Mouse (Mus musculus) midbrain, embryonic 15.5 days (tissue): ENCODE data around the gene Stard8. TPM values are rescaled to one million over a fixed set of nuclear protein-coding genes. Genes with fewer than 3 reads are reported as not detected.
A peak's percentile ranks its signal among the peaks of the same experiment; 100 is the strongest.

Source experiments
- ATAC-seq: fragments of 200-750 bp; cut with Nextera tagmentation; replicated peaks from 2 replicates; pipeline ENCODE4 v1.8.0; 2017; ENCODE audit warnings: moderate TSS enrichment
- H3K27ac ChIP-seq: fragments of 300-500 bp; sonication (generic); 2 replicates; pipeline ENCODE4 v1.5.1; 2015; ENCODE audit warnings: mild to moderate bottlenecking, inconsistent platforms
- H3K27me3 ChIP-seq: fragments of 300-500 bp; sonication (generic); replicated peaks from 2 replicates; pipeline ENCODE4 v1.6.1; 2015; ENCODE audit warnings: inconsistent platforms
- H3K36me3 ChIP-seq: fragments of 300-500 bp; sonication (generic); replicated peaks from 2 replicates; pipeline ENCODE4 v1.6.1; 2015; ENCODE audit warnings: inconsistent platforms
- H3K4me1 ChIP-seq: fragments of 300-500 bp; sonication (generic); 2 replicates; pipeline ENCODE4 v1.6.1; 2015; ENCODE audit warnings: inconsistent platforms
- H3K4me2 ChIP-seq: fragments of 300-500 bp; sonication (generic); 2 replicates; pipeline ENCODE4 v1.6.1; 2015; ENCODE audit warnings: inconsistent platforms, mild to moderate bottlenecking, moderate library complexity
- H3K4me3 ChIP-seq: fragments of 300-500 bp; sonication (generic); 2 replicates; pipeline ENCODE4 v1.5.1; 2015; ENCODE audit warnings: mild to moderate bottlenecking, inconsistent platforms
- H3K9ac ChIP-seq: fragments of 300-500 bp; sonication (generic); 2 replicates; pipeline ENCODE4 v1.6.1; 2015; ENCODE audit warnings: mild to moderate bottlenecking, inconsistent platforms
- H3K9me3 ChIP-seq: fragments of 300-500 bp; sonication (generic); 2 replicates; pipeline ENCODE4 v1.6.1; 2016; ENCODE audit warnings: inconsistent platforms
- WGBS: fragments of 180-500 bp; shearing (Covaris S2); methylation state at CpG from one replicate; pipeline ENCODE4 v1.1.7; 2015; ENCODE audit warnings: mixed read lengths; 5-methylcytosine and 5-hydroxymethylcytosine counted together
- polyA plus RNA-seq: library from polyadenylated mRNA; unstranded; fragments of >200 nt; fragmentation: Nextera tagmentation; extraction: Ambion mirVana; gene quantifications from 2 replicates; pipeline ENCODE4 v1.2.1, GENCODE M21; 2015

The Stard8 gene
- polyA plus RNA-seq, 1 experiment from 2014 or later = 5.4 TPM

DNA sequence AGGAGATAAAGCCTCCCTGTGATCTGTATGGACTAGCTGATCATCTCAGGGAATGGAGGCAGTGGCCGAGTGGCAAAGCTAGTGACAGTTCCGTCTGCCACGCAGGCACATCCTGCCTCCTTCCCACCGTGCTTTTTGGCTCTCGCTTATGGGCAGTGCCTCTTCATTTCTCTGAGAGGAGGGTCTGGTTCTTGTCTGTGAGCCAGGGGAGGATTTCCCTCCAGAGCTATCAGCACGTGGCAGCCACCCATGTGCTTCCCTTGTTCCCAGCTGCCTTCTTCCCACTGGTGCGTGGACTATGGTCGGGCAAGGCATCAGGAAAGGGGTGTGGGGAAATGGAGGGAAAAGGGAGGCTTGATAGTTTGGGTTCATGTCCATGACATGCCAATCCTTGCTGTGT is 13.9 kb downstream of the Stard8 start:
- no peaks in the 10 kb centered on the region for H3K36me3 ChIP-seq
- H3K4me2 ChIP-seq = no peak overlapping the region
- WGBS = 64% methylated on average over 8 of the region's 8 CpGs
- H3K4me3 ChIP-seq = no peak overlapping the region
- no peak overlapping the region for H3K27ac ChIP-seq
- H3K4me1 ChIP-seq = no peaks in the 10 kb centered on the region
- H3K27me3 ChIP-seq = peaks cover 2% of the 10 kb centered on the region; the same call in 1 of the 2 replicates
- no peaks in the 10 kb centered on the region for H3K9me3 ChIP-seq
- H3K9ac ChIP-seq = no peak overlapping the region
- no peak for ATAC-seq

DNA sequence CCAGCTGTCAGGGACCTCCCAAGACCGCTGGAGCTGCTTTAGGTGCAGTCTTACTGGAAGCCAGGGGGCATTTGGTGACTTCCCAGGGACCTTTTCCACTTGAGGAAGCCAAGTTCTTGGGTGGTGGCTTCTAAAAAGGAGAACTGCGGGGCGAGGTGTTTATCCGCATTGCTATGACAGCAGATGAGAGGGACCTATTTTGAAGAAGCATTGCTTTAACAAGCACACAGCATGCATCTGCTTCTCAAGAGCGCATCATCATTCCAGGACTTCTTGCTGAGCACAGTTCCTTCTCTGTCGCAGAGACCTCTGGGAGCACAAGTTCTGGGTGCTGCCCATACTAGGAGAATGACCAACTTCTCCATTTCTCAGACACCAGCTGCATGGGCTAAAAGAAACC is 14.8 kb downstream of the Stard8 start:
- H3K36me3 ChIP-seq = no peaks in the 10 kb centered on the region
- 77% methylated on average over 6 of the region's 6 CpGs for WGBS

DNA sequence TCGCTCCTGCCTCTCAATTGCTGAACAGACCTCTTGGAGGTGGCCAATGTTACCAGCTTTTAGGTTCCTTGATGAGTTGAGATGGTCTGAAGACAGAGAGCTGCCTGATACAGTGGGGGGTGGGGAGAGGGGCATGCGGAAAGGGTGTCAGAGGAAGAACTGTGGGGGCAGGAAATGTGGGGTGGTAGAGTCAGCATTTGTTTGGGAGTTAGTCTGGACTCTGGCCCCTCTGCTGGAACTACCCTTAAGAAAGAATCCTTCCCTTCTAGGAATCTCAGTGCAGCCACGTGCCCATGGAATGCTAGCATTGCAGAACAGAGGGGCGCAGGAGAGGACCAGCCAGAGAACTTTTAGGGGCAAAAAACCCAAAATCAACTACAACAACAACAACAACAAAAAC is 16.3 kb downstream of the Stard8 start:
- Histone ChIP-seq H3K4me2 (no peak overlapping the region), H3K4me1 (no peaks in the 10 kb centered on the region), H3K9ac (no peak overlapping the region), H3K27me3 (no peaks in the 10 kb centered on the region; the same call in 1 of the 2 replicates), H3K36me3 (no peaks in the 10 kb centered on the region), H3K27ac (no peak overlapping the region), H3K9me3 (no peaks in the 10 kb centered on the region), H3K4me3 (no peak overlapping the region)
- ATAC-seq = no peak
- 86% methylated on average over 4 of the region's 4 CpGs for WGBS

More for the DNA sequence above, 14.8 kb downstream of the Stard8 start:
- no peaks in the 10 kb centered on the region for H3K9me3 ChIP-seq
- no peak overlapping the region for H3K4me2 ChIP-seq
- no peaks in the 10 kb centered on the region for H3K4me1 ChIP-seq
- no peak overlapping the region for H3K4me3 ChIP-seq
- H3K9ac ChIP-seq = no peak overlapping the region
- no peaks in the 10 kb centered on the region; the same call in 1 of the 2 replicates for H3K27me3 ChIP-seq
- no peak for ATAC-seq
- no peak overlapping the region for H3K27ac ChIP-seq

DNA sequence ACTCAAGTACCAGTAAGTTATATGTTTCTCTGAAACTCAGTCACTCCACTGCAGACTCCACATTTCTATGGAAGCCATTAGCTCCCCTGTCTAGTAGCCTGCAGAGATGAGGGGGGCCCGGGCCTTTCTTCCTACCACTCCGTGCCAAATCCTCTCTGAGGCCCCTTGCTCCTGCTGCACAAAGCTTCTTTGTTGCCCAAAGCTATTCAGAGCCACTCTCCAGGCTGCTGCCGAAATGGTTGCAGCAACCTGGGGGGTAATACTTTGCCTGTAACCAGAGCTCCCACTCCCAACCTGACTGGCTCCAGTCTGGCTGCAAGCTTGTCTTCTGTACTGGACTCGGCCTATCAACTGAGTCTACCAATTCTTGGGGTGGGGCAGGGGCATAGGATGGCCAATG is 17.2 kb downstream of the Stard8 start:
- no peak for ATAC-seq
- WGBS = 24% methylated on average over 4 of the region's 4 CpGs
- H3K36me3 ChIP-seq = no peaks in the 10 kb centered on the region

DNA sequence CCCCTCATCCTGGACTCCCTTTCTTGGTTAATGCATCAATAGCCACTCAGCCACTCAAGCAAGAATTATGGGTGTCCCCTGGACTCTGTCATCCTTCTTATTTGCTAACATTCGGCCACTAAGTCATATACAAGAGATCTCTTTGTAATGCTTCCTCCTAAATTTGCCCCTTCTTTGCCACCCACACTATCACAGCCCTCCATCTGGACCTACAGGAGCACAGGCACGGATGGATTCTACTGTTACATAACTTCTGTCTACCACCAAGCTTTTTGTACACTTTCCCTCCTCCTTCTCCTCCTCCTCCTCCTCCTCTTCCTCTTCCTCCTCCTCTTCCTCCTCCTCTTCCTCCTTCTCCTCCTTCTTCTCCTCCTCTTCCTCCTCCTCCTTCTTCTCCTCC is 18.5 kb downstream of the Stard8 start:
- Histone ChIP-seq H3K27me3 (peaks cover 4% of the 10 kb centered on the region; the same call in 1 of the 2 replicates), H3K4me3 (no peak overlapping the region), H3K9ac (no peak overlapping the region), H3K4me1 (no peaks in the 10 kb centered on the region), H3K36me3 (no peaks in the 10 kb centered on the region), H3K4me2 (no peak overlapping the region), H3K27ac (no peak overlapping the region), H3K9me3 (no peaks in the 10 kb centered on the region)
- 81% methylated on average over 2 of the region's 2 CpGs for WGBS
- no peak for ATAC-seq

More for the DNA sequence above, 17.2 kb downstream of the Stard8 start:
- no peaks in the 10 kb centered on the region for H3K9me3 ChIP-seq
- H3K9ac ChIP-seq = no peak overlapping the region
- H3K27ac ChIP-seq = no peak overlapping the region
- no peak overlapping the region for H3K4me3 ChIP-seq
- no peaks in the 10 kb centered on the region; the same call in 1 of the 2 replicates for H3K27me3 ChIP-seq
- H3K4me2 ChIP-seq = no peak overlapping the region
- no peaks in the 10 kb centered on the region for H3K4me1 ChIP-seq

DNA sequence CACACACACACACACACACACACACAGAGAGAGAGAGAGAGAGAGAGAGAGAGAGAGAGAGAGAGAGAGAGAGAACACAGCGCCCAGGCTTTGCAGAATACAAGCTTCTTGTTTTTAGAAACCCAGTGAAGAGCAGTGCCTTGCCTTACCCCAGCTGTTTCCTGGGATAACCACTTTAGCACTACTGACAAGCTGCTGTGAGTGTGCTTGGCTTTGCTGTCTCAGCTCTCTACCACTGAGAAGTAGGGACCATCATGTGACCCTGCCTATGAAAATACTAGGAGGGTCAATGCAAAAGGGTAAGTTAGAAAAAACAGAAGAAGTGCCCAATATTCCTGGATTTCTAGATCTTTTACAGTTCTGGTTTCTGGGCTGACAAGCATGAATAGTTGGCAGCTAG is 20.9 kb downstream of the Stard8 start:
- Histone ChIP-seq H3K4me1 (no peaks in the 10 kb centered on the region), H3K27me3 (peaks cover 4% of the 10 kb centered on the region; the same call in 1 of the 2 replicates), H3K9me3 (no peaks in the 10 kb centered on the region), H3K9ac (no peak overlapping the region), H3K36me3 (no peaks in the 10 kb centered on the region), H3K4me3 (no peak overlapping the region), H3K27ac (no peak overlapping the region), H3K4me2 (no peak overlapping the region)
- WGBS = 89% methylated on average over 1 of the region's 1 CpGs
- ATAC-seq = no peak

DNA sequence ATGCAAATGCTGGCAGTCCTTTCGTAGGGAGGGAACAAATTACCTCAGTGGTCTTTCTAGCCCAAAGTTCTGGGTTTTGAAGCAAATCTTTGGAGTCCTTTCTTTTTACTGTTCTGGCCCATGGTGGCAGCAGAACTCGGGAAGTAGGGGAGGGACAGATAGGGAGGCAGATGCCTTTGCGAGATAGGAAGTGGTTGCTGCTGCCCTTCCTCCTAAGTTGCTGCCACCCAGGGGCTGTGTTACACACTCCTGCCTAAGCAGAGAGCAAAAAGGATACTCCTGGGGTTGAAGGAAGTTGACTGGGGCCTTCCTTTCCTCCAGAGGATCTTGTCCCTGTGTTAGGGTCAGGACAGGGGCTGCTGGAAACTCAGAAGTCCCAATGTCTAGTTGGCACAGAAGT is 32.4 kb downstream of the Stard8 start:
- Histone ChIP-seq H3K27ac (no peak overlapping the region), H3K36me3 (no peaks in the 10 kb centered on the region), H3K4me1 (no peaks in the 10 kb centered on the region), H3K4me2 (no peak overlapping the region), H3K9ac (no peak overlapping the region), H3K4me3 (no peak overlapping the region), H3K27me3 (peaks cover 5% of the 10 kb centered on the region), H3K9me3 (no peaks in the 10 kb centered on the region)
- no peak for ATAC-seq
- WGBS = 61% methylated on average over 3 of the region's 3 CpGs

DNA sequence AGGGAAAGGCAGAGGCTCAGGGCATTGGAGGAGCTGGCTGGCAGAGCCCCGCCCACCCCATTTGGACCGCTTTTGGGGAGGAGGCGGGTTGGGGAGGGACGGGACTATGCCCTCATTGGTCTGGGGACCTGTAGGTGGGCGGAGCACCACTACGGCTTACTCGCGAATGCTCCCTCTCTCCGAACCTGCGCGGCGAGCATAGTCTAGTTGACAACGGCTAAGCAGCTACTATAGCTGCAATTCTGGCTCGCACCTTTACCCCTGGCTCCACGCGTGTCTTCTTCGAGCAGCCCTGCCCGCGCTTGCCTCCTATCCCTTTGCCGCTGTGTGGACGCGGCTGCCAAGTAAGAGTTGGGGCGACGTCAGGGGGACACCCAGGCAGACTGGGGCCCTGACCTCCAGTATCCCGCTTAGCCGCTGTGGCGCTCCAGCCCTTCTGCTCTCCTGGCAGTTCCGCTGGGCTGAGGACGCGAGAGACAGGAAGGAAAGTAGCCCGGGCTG is 39.5 kb downstream of the Stard8 start:
- Histone ChIP-seq H3K27ac (no peak overlapping the region), H3K9ac (peak overlapping the region; percentile 44; the same call in 1 of the 2 replicates), H3K4me3 (peak overlapping the region; percentile 45), H3K4me2 (peak overlapping the region; percentile 86), H3K36me3 (no peaks in the 10 kb centered on the region), H3K27me3 (peaks cover 38% of the 10 kb centered on the region), H3K4me1 (peaks cover 4% of the 10 kb centered on the region; the same call in 1 of the 2 replicates), H3K9me3 (no peaks in the 10 kb centered on the region)
- peak; percentile 98 for ATAC-seq
- 16% methylated on average over 31 of the region's 31 CpGs for WGBS

DNA sequence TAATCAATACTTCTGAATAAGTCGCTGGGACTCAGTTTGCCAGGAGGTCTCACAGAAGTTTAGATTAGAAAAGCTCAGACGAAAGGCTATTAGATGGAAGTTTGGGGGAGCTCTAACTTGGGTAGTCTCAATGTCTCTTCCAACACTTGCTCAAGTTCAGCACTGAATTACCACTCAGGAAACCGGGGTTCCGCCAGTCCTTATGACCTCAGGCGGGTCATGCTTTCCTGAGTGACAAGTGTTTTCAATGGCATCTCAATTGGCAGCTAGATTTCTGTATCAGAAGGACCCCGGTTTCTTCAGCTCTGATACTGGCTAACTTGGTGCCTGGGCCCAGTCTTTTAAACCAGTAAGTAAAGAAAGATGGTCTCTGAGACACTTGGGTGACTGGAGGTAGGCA is 40.2 kb downstream of the Stard8 start:
- Histone ChIP-seq H3K9ac (no peak overlapping the region), H3K27ac (no peak overlapping the region), H3K4me1 (peaks cover 4% of the 10 kb centered on the region; the same call in 1 of the 2 replicates), H3K4me2 (peak overlapping the region; percentile 86), H3K36me3 (no peaks in the 10 kb centered on the region), H3K4me3 (peak overlapping the region; percentile 45; the same call in 1 of the 2 replicates), H3K9me3 (no peaks in the 10 kb centered on the region), H3K27me3 (peaks cover 41% of the 10 kb centered on the region)
- WGBS = 52% methylated on average over 6 of the region's 6 CpGs
- no peak for ATAC-seq

DNA sequence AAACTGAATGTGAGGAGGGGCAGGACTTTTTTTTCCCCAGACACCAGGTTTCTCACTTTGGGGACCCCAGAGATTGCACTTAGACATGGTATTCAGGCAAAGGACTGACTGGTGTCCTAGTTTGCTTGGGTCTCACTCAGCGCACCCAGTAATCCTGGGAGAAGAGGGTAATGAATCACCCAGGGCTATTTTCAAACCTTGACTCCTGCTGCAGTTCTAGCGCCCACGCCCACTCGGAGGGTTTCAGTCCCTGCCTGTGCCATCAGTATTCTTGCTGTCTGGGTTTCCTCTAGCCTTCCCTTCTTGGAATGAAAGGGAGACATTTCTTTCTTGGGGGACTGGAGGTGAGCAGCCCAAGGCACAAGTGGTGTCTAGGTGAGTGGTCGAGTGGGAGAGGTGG is 40.7 kb downstream of the Stard8 start:
- H3K9ac ChIP-seq = no peak overlapping the region
- WGBS = 81% methylated on average over 5 of the region's 5 CpGs
- H3K27me3 ChIP-seq = peaks cover 41% of the 10 kb centered on the region

DNA sequence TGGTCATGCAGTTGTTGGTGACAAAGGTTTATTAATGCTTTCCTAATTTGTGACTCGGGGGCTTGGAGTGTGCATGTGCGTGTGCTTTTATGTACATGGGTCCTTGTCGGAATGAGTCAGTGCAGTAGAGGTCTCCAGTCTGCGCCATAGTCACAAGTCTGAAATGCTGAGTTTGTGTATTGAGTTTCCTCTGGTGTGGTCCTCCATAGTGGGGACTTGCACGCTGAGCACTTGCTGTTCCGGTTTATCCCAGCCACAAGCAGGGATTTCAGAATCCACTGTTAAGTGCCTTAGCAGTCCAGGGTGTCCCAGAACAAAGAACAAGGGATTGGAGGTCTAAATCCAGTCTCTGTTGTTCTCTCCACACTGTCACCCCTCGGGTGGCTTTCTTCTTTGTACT is 42.3 kb downstream of the Stard8 start:
- Histone ChIP-seq H3K4me1 (peaks cover 4% of the 10 kb centered on the region; the same call in 1 of the 2 replicates), H3K9ac (no peak overlapping the region), H3K27me3 (peaks cover 41% of the 10 kb centered on the region), H3K36me3 (no peaks in the 10 kb centered on the region), H3K27ac (no peak overlapping the region), H3K4me2 (no peak overlapping the region), H3K4me3 (no peak overlapping the region), H3K9me3 (no peaks in the 10 kb centered on the region)
- 56% methylated on average over 7 of the region's 7 CpGs for WGBS
- no peak for ATAC-seq

More for the DNA sequence above, 40.7 kb downstream of the Stard8 start:
- H3K4me3 ChIP-seq = no peak overlapping the region
- H3K4me1 ChIP-seq = peaks cover 4% of the 10 kb centered on the region; the same call in 1 of the 2 replicates
- ATAC-seq = no peak
- no peaks in the 10 kb centered on the region for H3K36me3 ChIP-seq
- H3K4me2 ChIP-seq = 0 out of 2 replicates have a peak overlapping the region, but pooled peaks have one; percentile 86
- H3K9me3 ChIP-seq = no peaks in the 10 kb centered on the region
- no peak overlapping the region for H3K27ac ChIP-seq

DNA sequence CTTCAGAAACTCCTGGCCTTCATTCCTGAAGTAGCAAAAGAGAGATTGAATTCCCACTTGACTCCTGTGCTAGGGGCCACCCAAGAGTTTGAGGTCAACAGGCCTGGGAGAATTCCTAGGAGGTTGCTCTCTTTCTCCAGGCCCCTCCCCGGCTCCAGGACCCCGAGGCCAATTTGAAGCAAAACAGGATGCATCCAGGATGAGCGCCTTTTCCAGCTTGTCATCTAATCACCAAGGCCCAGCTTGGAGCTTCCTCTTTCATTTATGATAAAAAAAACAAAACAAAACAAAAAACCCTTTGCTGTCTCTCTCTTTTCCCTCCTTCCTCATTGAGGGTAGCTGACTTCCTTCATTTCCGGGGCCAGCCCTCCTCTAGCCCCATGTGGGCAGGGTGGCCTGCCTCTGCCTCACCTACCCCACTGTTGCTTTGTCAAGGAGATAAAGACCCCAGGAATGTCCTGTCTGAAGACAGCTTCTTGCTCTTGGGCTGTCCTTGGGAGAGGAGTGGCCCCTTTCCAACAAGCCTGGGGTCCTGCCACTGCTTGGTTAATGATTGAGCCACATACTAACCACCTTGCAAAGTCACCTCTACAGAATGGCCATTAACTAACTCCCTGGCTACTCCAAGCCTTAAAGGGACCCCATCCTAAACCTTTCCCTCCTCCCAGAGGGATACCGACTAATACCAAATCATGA is 43.5 kb downstream of the Stard8 start:
- whole genome bisulfite sequencing = 79% methylated on average over 5 of the region's 5 CpGs

DNA sequence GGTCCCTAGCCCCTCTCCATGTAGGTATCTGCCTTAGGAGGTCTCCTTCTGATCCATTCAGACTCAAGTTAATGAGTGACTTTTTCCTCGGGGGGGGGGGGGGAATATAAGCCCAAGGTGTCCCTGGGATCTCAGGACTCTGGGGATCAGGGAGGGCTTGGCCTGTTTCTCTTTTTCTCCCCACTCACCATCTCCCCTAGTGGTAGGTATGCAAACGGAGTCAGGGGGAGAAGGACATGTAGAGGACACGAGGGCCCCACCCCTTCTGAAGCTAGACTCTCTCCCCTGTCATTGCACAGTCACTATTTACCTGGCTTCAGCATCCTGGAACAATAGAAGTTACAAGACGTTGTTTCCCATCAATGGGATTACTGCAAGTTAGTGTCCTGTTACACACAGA is 45.1 kb downstream of the Stard8 start:
- Histone ChIP-seq H3K27me3 (peaks cover 28% of the 10 kb centered on the region), H3K36me3 (no peaks in the 10 kb centered on the region), H3K4me1 (peaks cover under 1% of the 10 kb centered on the region; the same call in 1 of the 2 replicates), H3K9me3 (no peaks in the 10 kb centered on the region), H3K4me2 (no peak overlapping the region), H3K9ac (no peak overlapping the region), H3K27ac (no peak overlapping the region), H3K4me3 (no peak overlapping the region)
- WGBS = 47% methylated on average over 3 of the region's 4 CpGs
- no peak for ATAC-seq

More for the DNA sequence above, 43.5 kb downstream of the Stard8 start:
- H3K4me1 ChIP-seq = peaks cover 4% of the 10 kb centered on the region; the same call in 1 of the 2 replicates
- no peaks in the 10 kb centered on the region for H3K36me3 ChIP-seq
- H3K27me3 ChIP-seq = peaks cover 41% of the 10 kb centered on the region
- H3K9me3 ChIP-seq = no peaks in the 10 kb centered on the region
- no peak for ATAC-seq
- H3K27ac ChIP-seq = no peak overlapping the region
- no peak overlapping the region for H3K4me3 ChIP-seq
- H3K4me2 ChIP-seq = no peak overlapping the region
- H3K9ac ChIP-seq = no peak overlapping the region
